Mouse (Mus musculus) embryonic facial prominence, embryonic 10.5 days (tissue): Measurements from ENCODE around the gene Camkv. TPM values are rescaled to one million over a fixed set of nuclear protein-coding genes. Genes with fewer than 3 reads are reported as not detected.
A peak's percentile ranks its signal among the peaks of the same experiment; 100 is the strongest.

Source experiments
- DNase-seq: peaks from one replicate; pipeline ENCODE4 v3.0.0-alpha.2; 2017; ENCODE audit warnings: low spot score
- H3K27ac ChIP-seq: fragments of 300-500 bp; sonication (generic); replicated peaks from 2 replicates; pipeline ENCODE4 v1.5.1; 2016; ENCODE audit warnings: mild to moderate bottlenecking
- H3K27me3 ChIP-seq: fragments of 300-500 bp; sonication (generic); replicated peaks from 2 replicates; pipeline ENCODE4 v1.6.1; 2016; ENCODE audit warnings: low read depth, mild to moderate bottlenecking; ENCODE audit not compliant: poor library complexity, severe bottlenecking
- H3K36me3 ChIP-seq: fragments of 300-500 bp; sonication (generic); replicated peaks from 2 replicates; pipeline ENCODE4 v1.6.1; 2016; ENCODE audit warnings: mild to moderate bottlenecking, moderate library complexity
- H3K4me1 ChIP-seq: fragments of 300-500 bp; sonication (generic); 2 replicates; pipeline ENCODE4 v1.6.1; 2016
- H3K4me3 ChIP-seq: fragments of 300-500 bp; sonication (generic); 2 replicates; pipeline ENCODE4 v1.5.1; 2016; ENCODE audit warnings: mild to moderate bottlenecking, moderate library complexity
- H3K9me3 ChIP-seq: fragments of 300-500 bp; sonication (generic); 2 replicates; pipeline ENCODE4 v1.6.1; 2016; ENCODE audit warnings: mild to moderate bottlenecking
- WGBS: fragments of 180-500 bp; shearing (Covaris S2); methylation state at CpG from one replicate; pipeline ENCODE4 v1.1.7; 2016; 5-methylcytosine and 5-hydroxymethylcytosine counted together
- polyA plus RNA-seq: library from polyadenylated mRNA; unstranded; fragments of >200 nt; fragmentation: Nextera tagmentation; extraction: Ambion mirVana; gene quantifications from 2 replicates; pipeline ENCODE4 v1.2.1, GENCODE M21; 2016

Gene Camkv
- polyA plus RNA-seq, 1 experiment from 2014 or later = 7.6 TPM

DNA sequence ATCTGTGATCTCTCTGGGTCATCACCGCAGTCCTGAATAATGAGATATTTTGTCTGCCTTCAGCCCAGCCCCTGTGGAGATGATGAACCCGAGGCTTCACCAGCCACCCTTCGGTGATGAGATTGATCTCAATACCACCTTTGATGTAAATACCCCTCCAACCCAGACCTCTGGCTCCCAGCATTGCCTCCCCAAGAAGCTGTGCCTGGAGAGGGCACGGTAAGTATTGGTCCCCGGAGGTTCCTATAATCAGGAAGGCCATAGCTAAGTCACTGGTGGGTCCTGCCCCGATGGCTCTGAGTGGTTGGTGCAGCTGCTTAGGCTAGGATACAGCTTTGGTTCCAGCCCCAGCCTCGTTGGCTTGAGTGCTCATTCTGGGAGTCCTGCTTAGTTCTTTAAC, 33.1 kb downstream of the Camkv start:
- 93% methylated on average over 7 of the region's 7 CpGs for WGBS
- no peak overlapping the region for H3K4me3 ChIP-seq
- H3K9me3 ChIP-seq = no peaks in the 10 kb centered on the region
- no peak for DNase-seq
- H3K27ac ChIP-seq = no peak overlapping the region
- peaks cover 99% of the 10 kb centered on the region for H3K36me3 ChIP-seq
- H3K4me1 ChIP-seq = 0 out of 2 replicates have a peak, but pooled peaks cover 3% of the 10 kb centered on the region
- no peaks in the 10 kb centered on the region for H3K27me3 ChIP-seq

DNA sequence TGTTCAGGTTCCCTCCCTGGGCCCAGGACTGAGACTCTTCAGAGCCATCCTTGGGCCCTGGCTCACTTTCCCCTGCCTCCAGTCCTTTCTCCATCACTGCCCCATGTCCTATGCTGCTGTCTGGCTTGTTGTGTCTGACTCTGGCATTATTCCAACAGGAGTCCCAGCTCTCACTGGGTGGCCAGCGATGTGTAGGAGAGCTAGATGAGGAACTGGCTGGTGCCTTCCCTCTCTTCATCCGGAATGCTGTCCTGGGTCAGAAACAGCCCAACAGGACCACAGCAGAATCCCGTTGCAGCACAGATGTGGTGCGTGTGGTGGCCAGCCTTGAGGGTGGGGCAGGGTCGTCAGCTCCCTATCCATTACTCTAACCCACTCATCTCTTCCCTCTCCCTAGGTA, 34.8 kb downstream of the Camkv start:
- H3K4me1 ChIP-seq = peaks cover 3% of the 10 kb centered on the region
- no peaks in the 10 kb centered on the region for H3K9me3 ChIP-seq
- H3K27me3 ChIP-seq = no peaks in the 10 kb centered on the region
- no peak for DNase-seq
- no peak overlapping the region for H3K27ac ChIP-seq
- WGBS = 91% methylated on average over 5 of the region's 5 CpGs
- peaks cover 82% of the 10 kb centered on the region for H3K36me3 ChIP-seq
- no peak overlapping the region for H3K4me3 ChIP-seq

DNA sequence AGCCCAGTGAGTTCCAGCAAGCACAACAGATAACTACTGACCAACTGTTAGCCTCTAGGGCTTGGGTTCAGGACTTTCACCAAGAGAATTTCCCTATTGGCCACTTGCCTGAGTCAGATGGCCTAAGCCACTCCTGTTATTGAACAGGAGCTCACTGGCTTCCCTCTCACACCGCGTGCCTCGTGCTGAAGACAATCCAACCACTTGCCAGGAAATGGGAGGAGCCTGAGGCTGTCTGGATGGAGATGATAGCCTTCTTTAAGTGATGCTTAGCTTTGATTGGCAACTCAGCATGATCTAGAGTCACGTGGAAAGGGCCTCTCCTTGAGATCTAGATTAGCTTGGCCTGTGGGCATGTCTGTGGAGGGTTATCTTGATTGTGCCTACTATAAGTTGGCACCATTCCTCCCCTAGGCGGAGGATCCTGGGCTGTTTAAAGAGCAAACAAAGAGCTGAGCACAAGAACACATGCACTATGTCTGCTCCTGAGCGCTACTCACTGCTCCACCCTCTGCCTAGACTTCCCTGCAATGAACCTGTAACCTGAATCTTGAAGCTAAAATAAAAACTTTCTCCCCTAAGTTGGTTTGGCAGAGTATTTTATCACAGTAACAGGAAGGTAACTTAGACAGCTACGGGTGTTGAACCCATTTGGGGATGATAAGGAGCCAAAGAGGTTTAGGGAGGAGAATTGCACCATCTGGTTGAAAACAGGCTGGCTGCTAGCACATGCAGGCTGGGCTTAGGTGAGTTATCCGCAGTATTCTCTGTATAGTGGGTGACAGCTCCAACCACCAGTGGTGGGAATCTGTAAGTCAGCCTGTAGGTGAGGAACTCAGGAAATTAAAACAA, 36.4 kb downstream of the Camkv start:
- Histone ChIP-seq H3K9me3 (no peaks in the 10 kb centered on the region), H3K4me1 (peaks cover 9% of the 10 kb centered on the region), H3K36me3 (peaks cover 66% of the 10 kb centered on the region), H3K27ac (no peak overlapping the region; the same call in 1 of the 2 replicates), H3K4me3 (no peak overlapping the region), H3K27me3 (no peaks in the 10 kb centered on the region)
- no peak for DNase-seq
- 79% methylated on average over 8 of the region's 8 CpGs for WGBS

DNA sequence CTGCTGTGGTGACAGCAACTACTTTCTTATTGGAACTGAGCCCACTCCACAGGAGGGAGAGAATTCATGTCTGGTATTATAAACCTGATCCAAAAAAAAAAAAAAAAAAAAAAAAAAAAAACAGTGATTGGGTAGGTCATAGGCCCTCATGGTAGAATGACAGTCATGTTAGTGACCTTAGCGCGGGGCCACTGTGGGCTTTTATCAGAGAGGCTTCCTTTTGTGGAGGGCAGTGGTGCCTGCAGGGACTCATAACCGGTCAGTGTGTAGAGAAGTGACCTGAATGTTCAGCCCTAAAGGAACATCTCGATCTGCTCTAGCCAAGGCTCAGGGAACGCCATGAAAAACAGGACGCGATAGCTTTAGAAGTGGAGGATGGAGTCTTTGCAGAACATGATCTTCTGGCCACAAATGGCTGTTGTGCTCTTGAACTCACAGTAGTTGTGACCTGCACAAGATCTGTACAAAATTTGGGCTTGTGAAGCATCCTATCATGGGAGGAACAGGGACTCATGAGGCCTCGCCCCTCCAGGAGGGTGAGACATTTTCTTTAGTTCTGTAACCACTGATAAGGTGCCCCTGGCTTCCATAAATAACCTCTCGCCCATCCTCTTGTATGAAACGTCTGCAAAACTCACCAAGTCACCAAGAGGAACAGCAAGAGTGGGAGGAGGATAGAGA, 39.2 kb downstream of the Camkv start:
- H3K27ac ChIP-seq = peak overlapping the region; percentile 35
- 82% methylated on average over 10 of the region's 10 CpGs for WGBS

DNA sequence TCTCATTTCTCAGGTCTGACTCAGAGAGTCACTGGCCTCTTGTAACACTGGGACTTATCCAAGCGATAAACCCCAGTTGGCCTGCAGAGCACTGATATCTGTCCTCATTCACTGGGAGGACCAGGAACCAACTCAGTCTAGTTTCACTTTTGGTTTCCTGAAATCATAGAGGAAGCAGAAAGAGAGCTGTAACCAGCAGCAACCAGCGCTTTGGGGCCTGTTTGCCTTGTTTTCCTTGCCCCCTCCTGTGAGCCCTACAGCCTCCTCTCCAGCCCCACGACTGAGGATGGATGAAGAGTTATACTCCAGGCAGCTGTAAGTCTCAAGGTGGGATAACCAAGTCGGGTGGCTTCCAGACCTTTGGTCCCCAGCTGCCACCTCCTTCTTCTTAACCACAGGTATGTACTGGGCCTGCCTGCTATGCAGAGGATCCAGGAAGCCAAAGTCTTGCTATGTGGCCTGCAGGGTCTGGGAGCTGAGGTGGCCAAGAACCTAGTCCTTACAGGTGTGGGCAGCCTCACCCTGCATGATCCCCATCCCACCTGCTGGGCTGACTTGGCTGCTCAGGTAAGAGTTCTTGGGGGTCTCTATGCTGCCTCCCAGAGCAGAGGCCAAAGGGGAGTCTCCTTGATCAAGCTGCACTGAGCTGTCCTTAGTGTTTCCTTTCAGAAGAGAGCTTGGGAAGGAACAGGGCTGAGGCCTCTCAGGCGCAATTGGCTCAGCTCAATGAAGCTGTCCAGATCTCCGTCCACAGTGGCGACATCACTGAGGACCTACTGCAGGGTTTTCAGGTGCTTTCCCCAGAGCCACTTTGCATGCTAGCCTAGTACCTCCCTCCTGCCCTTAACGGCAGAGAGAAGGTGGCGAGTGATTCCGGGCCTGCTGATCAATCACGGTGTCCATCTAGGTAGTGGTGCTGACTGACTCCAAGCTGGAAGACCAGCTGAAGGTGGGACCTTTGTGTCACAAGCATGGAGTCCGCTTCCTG, 40.2 kb downstream of the Camkv start, which contains the start of gene Uba7:
TSS of gene Uba7 (plus strand) at position 107 of the 988 bp plus-strand sequence.
- H3K4me1 ChIP-seq = peaks cover 36% of the 10 kb centered on the region
- H3K27me3 ChIP-seq = no peaks in the 10 kb centered on the region
- no peak for DNase-seq
- H3K4me3 ChIP-seq = peak within 1 kb of the TSS; percentile 34; the same call in 1 of the 2 replicates
- peaks cover 29% of the 10 kb centered on the region for H3K36me3 ChIP-seq
- no peaks in the 10 kb centered on the region for H3K9me3 ChIP-seq
- H3K27ac ChIP-seq = peak within 1 kb of the TSS; percentile 95
- WGBS = 73% methylated on average over 12 of the region's 12 CpGs

More for the DNA sequence above, 39.2 kb downstream of the Camkv start:
- Histone ChIP-seq H3K9me3 (no peaks in the 10 kb centered on the region), H3K4me3 (no peak overlapping the region), H3K36me3 (peaks cover 40% of the 10 kb centered on the region), H3K27me3 (no peaks in the 10 kb centered on the region), H3K4me1 (peaks cover 26% of the 10 kb centered on the region)
- DNase-seq = no peak

DNA sequence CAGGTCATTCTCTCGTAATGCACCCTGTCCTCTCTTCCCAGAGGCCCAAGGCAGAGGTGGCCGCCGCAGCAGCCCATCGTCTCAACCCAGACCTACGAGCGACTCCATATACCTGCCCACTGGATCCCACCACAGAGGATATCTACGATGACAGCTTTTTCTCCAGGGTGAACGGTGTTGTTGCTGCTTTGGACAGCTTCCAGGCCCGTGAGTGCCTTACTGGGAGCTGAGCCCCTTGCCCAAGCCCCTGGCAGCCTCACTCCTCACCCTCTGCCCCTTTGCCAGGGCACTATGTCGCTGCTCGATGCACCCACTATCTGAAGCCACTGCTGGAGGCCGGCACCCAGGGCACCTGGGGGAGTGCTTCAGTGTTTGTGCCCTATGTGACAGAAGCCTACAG, 43.3 kb downstream of the Camkv start:
- no peak overlapping the region for H3K4me3 ChIP-seq
- H3K36me3 ChIP-seq = no peaks in the 10 kb centered on the region; the same call in 1 of the 2 replicates
- 0 out of 2 replicates have a peak, but pooled peaks cover 2% of the 10 kb centered on the region for H3K27me3 ChIP-seq
- no peak for DNase-seq
- WGBS = 93% methylated on average over 12 of the region's 12 CpGs
- peaks cover 65% of the 10 kb centered on the region for H3K4me1 ChIP-seq
- H3K27ac ChIP-seq = peak overlapping the region; percentile 95
- H3K9me3 ChIP-seq = no peaks in the 10 kb centered on the region

DNA sequence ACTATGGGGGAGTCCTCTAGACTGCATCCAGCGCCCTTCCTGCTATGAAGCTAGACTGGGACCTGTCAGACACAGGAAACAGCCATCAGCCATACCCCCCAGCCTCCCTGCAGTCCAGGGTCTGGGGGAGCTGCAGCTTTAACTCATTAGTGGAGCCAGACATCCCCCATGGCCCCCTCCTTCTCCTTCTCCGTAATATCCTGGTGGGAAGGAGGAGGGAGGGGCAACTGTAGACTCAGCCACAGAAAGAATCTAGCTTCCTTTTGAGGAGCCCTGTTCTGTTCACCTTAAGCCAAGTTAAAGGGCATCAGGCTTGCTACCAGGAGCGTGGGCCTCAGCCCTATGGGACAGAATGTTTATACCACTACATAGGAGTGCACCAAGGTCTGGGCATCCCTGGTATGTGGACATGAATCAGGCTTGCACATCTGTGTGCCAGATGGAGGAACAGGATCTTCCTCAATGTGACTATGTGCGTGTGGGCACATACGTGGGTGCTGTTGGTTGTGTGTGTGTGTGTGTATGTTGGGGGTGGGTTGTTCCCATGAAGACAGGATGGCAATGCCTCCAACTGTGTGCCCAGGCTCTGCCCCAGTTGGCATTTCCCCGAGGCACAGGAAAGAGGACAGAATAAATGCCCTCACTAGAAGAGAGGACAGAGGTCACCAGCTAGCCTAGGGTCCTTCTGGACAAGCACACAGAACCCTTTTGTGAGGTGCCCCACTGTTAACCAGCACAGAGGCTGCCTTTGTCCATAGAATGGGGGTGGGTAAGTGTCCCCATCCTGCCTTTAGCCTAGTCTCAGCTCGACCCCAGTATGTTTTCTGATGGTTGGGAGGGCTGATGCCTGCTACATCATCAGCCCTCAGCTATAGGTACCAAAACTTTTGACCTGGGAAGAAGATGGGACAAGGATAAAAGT, 46.5 kb downstream of the Camkv start:
- H3K4me1 ChIP-seq = peaks cover 88% of the 10 kb centered on the region
- peak; percentile 91 for DNase-seq
- peaks cover 12% of the 10 kb centered on the region; the same call in 1 of the 2 replicates for H3K27me3 ChIP-seq

DNA sequence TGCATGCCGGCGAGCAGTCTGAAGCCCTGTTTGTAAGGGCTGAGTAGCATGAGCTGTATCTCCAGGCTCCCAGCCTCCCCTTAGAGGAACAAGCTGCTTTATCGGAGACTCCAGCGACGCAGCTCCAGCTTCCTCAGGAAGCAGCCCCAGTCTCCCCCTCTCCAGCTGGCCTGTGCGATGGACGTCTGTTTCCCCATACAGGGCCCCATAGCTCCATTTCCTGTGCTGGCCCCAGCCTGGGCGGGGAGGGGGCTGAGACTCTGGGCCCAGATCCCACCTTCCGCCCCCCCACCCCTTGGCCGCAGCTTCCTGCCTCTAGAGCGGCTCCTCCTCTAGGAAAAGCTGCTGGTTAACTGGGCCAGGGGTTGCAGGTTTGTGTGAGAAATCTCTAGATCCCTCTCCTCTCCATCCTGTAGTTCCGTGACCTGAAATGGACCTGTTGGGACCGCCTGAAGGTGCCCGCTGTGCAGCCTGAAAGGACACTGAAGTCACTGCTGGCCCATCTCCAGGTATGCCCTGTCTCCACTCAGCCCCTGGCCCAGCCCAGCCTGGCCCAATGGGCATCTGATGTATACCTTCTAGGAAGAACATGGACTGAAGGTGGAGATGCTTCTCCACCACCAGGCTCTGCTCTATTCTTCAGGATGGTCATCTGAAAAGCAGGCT, 47.3 kb downstream of the Camkv start, which contains the start of gene Gm20661:
TSS of gene Gm20661 (plus strand) at position 378 of the 666 bp plus-strand sequence.
- WGBS = 32% methylated on average over 14 of the region's 14 CpGs

More for the DNA sequence above, 46.5 kb downstream of the Camkv start:
- Histone ChIP-seq H3K27ac (peak overlapping the region; percentile 95), H3K4me3 (peak overlapping the region; percentile 81), H3K36me3 (peaks cover 7% of the 10 kb centered on the region; the same call in 1 of the 2 replicates), H3K9me3 (no peaks in the 10 kb centered on the region)
- WGBS = 16% methylated on average over 7 of the region's 7 CpGs

DNA sequence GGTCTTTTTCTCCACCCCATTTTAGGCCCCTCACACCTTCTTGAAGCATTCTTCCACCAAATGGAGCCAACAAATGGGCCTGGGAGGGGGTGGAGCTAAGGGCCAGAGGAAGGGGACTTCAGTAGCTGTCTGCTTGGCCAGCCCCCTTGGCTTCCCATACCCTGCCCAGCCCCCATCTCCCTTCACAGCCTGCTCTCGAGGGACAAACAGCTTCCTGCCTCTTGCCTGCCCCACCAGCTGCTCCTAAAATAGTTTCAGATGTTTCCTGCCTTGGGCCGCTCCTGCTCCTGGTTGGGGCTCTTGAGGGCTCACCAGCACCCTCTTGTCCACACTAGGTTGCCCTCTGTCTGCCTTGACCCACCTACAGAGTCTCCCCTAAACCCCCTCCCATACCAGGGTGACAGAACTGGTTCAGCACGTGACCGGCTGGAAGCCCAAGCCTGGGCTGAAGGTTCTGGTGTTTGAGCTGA, 48.0 kb downstream of the Camkv start:
- no peaks in the 10 kb centered on the region for H3K9me3 ChIP-seq
- DNase-seq = peak; percentile 94
- H3K4me3 ChIP-seq = peak overlapping the region; percentile 81
- peaks cover 12% of the 10 kb centered on the region; the same call in 1 of the 2 replicates for H3K27me3 ChIP-seq
- peaks cover 7% of the 10 kb centered on the region; the same call in 1 of the 2 replicates for H3K36me3 ChIP-seq
- H3K4me1 ChIP-seq = peaks cover 94% of the 10 kb centered on the region
- H3K27ac ChIP-seq = peak overlapping the region; percentile 95
- 16% methylated on average over 4 of the region's 4 CpGs for WGBS

More for the DNA sequence above, 47.3 kb downstream of the Camkv start, which contains the start of gene Gm20661:
- H3K27ac ChIP-seq = peak within 1 kb of the TSS; percentile 95
- peaks cover 7% of the 10 kb centered on the region; the same call in 1 of the 2 replicates for H3K36me3 ChIP-seq
- no peaks in the 10 kb centered on the region for H3K9me3 ChIP-seq
- peak within 1 kb of the TSS; percentile 81 for H3K4me3 ChIP-seq
- peak; percentile 92 for DNase-seq
- H3K4me1 ChIP-seq = peaks cover 92% of the 10 kb centered on the region
- H3K27me3 ChIP-seq = peaks cover 12% of the 10 kb centered on the region; the same call in 1 of the 2 replicates

DNA sequence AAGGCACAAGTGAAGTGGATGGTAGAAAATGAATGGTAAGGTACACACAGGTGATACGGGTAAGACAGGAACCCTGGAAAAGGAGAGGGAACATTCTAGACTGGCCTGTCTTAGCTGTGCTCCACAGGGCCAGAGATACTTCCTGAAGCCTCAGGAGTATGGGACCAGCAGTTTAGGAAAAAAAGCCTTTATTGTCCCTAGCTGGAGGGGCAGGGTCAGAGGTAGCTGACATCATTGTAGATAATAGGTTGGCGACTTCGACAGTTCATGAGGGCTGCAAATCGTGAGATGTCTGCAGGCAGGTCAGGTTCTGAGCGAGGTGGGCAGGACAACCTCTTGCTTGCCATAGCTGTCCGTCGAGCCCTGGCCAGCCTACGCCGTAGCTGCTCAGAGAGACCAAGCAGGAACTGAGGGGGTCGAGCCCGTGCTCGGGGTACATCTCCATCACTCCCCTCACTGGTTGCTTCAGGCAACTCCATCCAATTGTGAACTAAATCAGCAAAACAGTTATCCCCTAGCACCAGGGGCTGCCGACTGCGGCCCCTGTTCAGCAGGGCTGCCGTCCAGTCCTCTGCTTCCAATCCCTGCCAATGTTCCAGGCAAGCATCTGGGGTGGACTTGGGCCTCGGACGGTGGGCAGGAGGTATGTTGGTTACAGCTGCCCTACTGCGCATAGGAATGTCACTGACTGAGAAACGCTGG, 48.7 kb downstream of the Camkv start:
- Histone ChIP-seq H3K9me3 (no peaks in the 10 kb centered on the region), H3K36me3 (peaks cover 7% of the 10 kb centered on the region; the same call in 1 of the 2 replicates), H3K4me3 (peak overlapping the region; percentile 81), H3K4me1 (peaks cover 89% of the 10 kb centered on the region), H3K27ac (peak overlapping the region; percentile 95), H3K27me3 (peaks cover 12% of the 10 kb centered on the region; the same call in 1 of the 2 replicates)
- peak; percentile 42 for DNase-seq
- 38% methylated on average over 19 of the region's 19 CpGs for WGBS
